Mouse (Mus musculus): ENCODE measurements around the gene Nsun2. TPM values are rescaled to one million over a fixed set of nuclear protein-coding genes. Genes with fewer than 3 reads are reported as not detected.

Gene Nsun2
- polyA plus RNA-seq, 3 experiments from 2014 or later, result 17.2 to 38.5 (median 30.6) TPM

GRCm38 (mm10) chr13:69525867-69526266 is 7.7 kb upstream of the Nsun2 start:
- ATAC-seq, result no peak

GRCm38 (mm10) chr13:69528531-69528930 is 5.0 kb upstream of the Nsun2 start:
- no peak for ATAC-seq

GRCm38 (mm10) chr13:69530156-69530555 is 3.4 kb upstream of the Nsun2 start:
- ATAC-seq, result no peak

GRCm38 (mm10) chr13:69530951-69531350 is 2.6 kb upstream of the Nsun2 start:
- no peak for ATAC-seq

- ATAC-seq, result no peak
Observed at GRCm38 (mm10) chr13:69531431-69531830, 2.1 kb upstream of the Nsun2 start.

GRCm38 (mm10) chr13:69532101-69532892 is 1.2 kb upstream of the Nsun2 start:
- no peak for ATAC-seq

- ATAC-seq, result no peak
Observed at GRCm38 (mm10) chr13:69532893-69533404, 597 bp upstream of the Nsun2 start.

- ATAC-seq, result peak; percentile 47
Observed at GRCm38 (mm10) chr13:69534334-69534653, 748 bp downstream of the Nsun2 start, which contains the start of gene Tent4a. Gene Tent4a (minus strand): TSS chr13:69534617.

- ATAC-seq, result peak; percentile 71
Observed at GRCm38 (mm10) chr13:69534654-69535551, 1.4 kb downstream of the Nsun2 start.

GRCm38 (mm10) chr13:69536021-69536420 is 2.5 kb downstream of the Nsun2 start:
- ATAC-seq, result no peak

- ATAC-seq, result no peak
Observed at GRCm38 (mm10) chr13:69537366-69537765, 3.8 kb downstream of the Nsun2 start.

- no peak for ATAC-seq
Observed at GRCm38 (mm10) chr13:69538327-69538726, 4.8 kb downstream of the Nsun2 start.

- no peak for ATAC-seq
Observed at GRCm38 (mm10) chr13:69541209-69541608, 7.7 kb downstream of the Nsun2 start.

- ATAC-seq, result no peak
Observed at GRCm38 (mm10) chr13:69541776-69542175, 8.2 kb downstream of the Nsun2 start.

- ATAC-seq, result no peak
Observed at GRCm38 (mm10) chr13:69542571-69543352, 9.2 kb downstream of the Nsun2 start.

- no peak for ATAC-seq
Observed at GRCm38 (mm10) chr13:69543595-69543994, 10.0 kb downstream of the Nsun2 start.

GRCm38 (mm10) chr13:69545019-69545418 is 11.5 kb downstream of the Nsun2 start:
- ATAC-seq, result peak; percentile 86

- ATAC-seq, result no peak
Observed at GRCm38 (mm10) chr13:69547488-69548180, 14.1 kb downstream of the Nsun2 start.

- ATAC-seq, result no peak
Observed at GRCm38 (mm10) chr13:69549980-69550379, 16.4 kb downstream of the Nsun2 start.

- no peak for ATAC-seq
Observed at GRCm38 (mm10) chr13:69550831-69551230, 17.3 kb downstream of the Nsun2 start.

- no peak for ATAC-seq
Observed at GRCm38 (mm10) chr13:69553024-69553423, 19.5 kb downstream of the Nsun2 start.

GRCm38 (mm10) chr13:69554255-69554654 is 20.7 kb downstream of the Nsun2 start:
- ATAC-seq, result no peak
